Mouse (Mus musculus) lung, postnatal 0 days (tissue): ENCODE results near the gene Creb3.

Experiments
- CTCF ChIP-seq: IDR thresholded peaks from 2 replicates; pipeline ENCODE4 v1.5.1; 2016; ENCODE audit warnings: antibody characterized with exemption, mild to moderate bottlenecking
- EP300 ChIP-seq: IDR thresholded peaks from 2 replicates; pipeline ENCODE4 v1.6.1; 2016; ENCODE audit warnings: antibody characterized with exemption, mild to moderate bottlenecking, control low read depth

GRCm38 (mm10) chr4:43587681-43588080 lies 25.5 kb downstream of the Creb3 start:
- TF ChIP-seq CTCF (no peak), EP300 (no peak)
